Comparison of ENCODE assay signal across 35 mouse cellular contexts in the genomic region with DNA sequence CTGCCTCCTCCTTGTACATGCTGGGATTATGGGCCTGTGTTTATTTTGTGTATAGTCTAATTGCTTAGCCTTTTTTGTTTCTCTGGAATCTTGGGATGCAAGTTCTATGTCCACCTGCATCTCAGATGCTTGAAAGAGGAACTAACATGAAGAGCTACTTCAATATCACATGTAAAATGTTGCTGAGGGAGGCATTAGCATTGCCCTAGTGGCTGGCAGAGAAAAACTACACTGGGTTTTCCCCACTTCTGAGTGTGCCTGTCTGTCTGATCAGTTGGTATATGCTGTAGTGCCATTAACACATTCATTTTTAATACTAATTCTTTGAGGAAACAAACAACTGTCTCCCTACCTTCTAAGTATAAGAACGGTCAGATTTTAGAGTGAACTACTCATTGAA.
"Had no signal": no experiment of that assay in that cellular context is flagged by ENCODE, and none has a peak within 500 bp of the region (broad histone marks: within the 10 kb centered on the region; RNA-seq: fewer than 3 reads in every experiment).

No protein-coding gene starts in this region.

- DNase-seq: heart, postnatal 10 days; heart, postnatal 14 days; heart, postnatal 36 days; heart, postnatal 4 days; kidney, adult 11 months; kidney, adult 18-20 months; kidney, adult 2 months; kidney, adult 8-10 months; kidney, adult 9 months; kidney, postnatal 10 days; kidney, postnatal 14 days; kidney, postnatal 25 days; kidney, postnatal 4 days; layer of hippocampus, adult 9-11 months; layer of hippocampus, postnatal 36 days had no signal

- H3K27me3 ChIP-seq: heart, embryonic 12.5 days; heart, embryonic 13.5 days; heart, embryonic 15.5 days; hindbrain, embryonic 12.5 days; hindbrain, embryonic 13.5 days; hindbrain, embryonic 15.5 days; intestine, embryonic 15.5 days; kidney, embryonic 15.5 days had no signal

- ATAC-seq: hindbrain, embryonic 16.5 days; hindbrain, postnatal 0 days; inflammation-experienced regulatory T-cells, adult 6 months; intestine, embryonic 15.5 days; intestine, embryonic 16.5 days; intestine, postnatal 0 days had no signal

- H3K9ac ChIP-seq: heart, embryonic 12.5 days; heart, embryonic 13.5 days; heart, embryonic 15.5 days; hindbrain, embryonic 12.5 days; hindbrain, embryonic 13.5 days; hindbrain, embryonic 14.5 days; hindbrain, embryonic 15.5 days; intestine, embryonic 15.5 days; kidney, embryonic 15.5 days had no signal

- H3K27ac ChIP-seq: heart, embryonic 10.5 days; heart, embryonic 13.5 days; heart, embryonic 15.5 days; hindbrain, embryonic 10.5 days; hindbrain, embryonic 12.5 days; hindbrain, embryonic 13.5 days; hindbrain, embryonic 14.5 days; hindbrain, embryonic 15.5 days; hindbrain, postnatal 0 days; intestine, embryonic 15.5 days; kidney, embryonic 15.5 days; kidney, postnatal 0 days; layer of hippocampus, adult 2 months; left cerebral cortex, adult 2 months had no signal

- H3K4me3 ChIP-seq: heart, embryonic 10.5 days; heart, embryonic 12.5 days; heart, embryonic 13.5 days; heart, embryonic 15.5 days; hindbrain, embryonic 10.5 days; hindbrain, embryonic 12.5 days; hindbrain, embryonic 13.5 days; hindbrain, embryonic 15.5 days; intestine, embryonic 15.5 days; kidney, embryonic 15.5 days; layer of hippocampus, adult 2 months; left cerebral cortex, adult 2 months had no signal

- H3K9me3 ChIP-seq: heart, embryonic 10.5 days; heart, embryonic 12.5 days; heart, embryonic 13.5 days; heart, embryonic 15.5 days; hindbrain, embryonic 10.5 days; hindbrain, embryonic 12.5 days; hindbrain, embryonic 13.5 days; hindbrain, embryonic 15.5 days; intestine, embryonic 15.5 days; kidney, embryonic 15.5 days had no signal

- H3K36me3 ChIP-seq: heart, embryonic 10.5 days; heart, embryonic 12.5 days; heart, embryonic 13.5 days; heart, embryonic 15.5 days; hindbrain, embryonic 10.5 days; hindbrain, embryonic 12.5 days; hindbrain, embryonic 13.5 days; hindbrain, embryonic 15.5 days; intestine, embryonic 15.5 days; kidney, embryonic 15.5 days had no signal

- H3K4me2 ChIP-seq: heart, embryonic 11.5 days; heart, embryonic 12.5 days; heart, embryonic 13.5 days; heart, embryonic 15.5 days; hindbrain, embryonic 12.5 days; hindbrain, embryonic 13.5 days; hindbrain, embryonic 14.5 days; hindbrain, embryonic 15.5 days; intestine, embryonic 15.5 days; kidney, embryonic 15.5 days had no signal

- H3K4me1 ChIP-seq: hindbrain, embryonic 12.5 days; hindbrain, embryonic 13.5 days; hindbrain, embryonic 15.5 days; intestine, embryonic 15.5 days; kidney, embryonic 15.5 days had no signal
